Mouse (Mus musculus): ENCODE data around the gene Lck. TPM values are rescaled to one million over a fixed set of nuclear protein-coding genes. Genes with fewer than 3 reads are reported as not detected.

Lck gene
- total RNA-seq, 1 experiment from 2014 or later = 4.3 TPM

DNA sequence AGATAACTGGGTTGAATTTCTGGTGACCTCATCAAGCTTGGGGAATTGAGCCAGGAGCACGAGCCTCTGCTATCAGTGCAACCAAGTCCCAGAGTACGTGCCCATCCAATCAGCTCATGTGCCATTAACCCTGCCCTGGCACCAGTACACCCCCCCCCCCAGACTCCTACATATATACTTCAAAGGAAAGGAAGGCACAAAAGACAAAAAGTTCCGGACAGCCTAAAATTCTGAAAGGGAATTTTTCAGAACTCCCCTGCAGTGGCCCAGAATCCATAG is 65.3 kb downstream of the Lck start:
- DNase-seq = no peak

DNA sequence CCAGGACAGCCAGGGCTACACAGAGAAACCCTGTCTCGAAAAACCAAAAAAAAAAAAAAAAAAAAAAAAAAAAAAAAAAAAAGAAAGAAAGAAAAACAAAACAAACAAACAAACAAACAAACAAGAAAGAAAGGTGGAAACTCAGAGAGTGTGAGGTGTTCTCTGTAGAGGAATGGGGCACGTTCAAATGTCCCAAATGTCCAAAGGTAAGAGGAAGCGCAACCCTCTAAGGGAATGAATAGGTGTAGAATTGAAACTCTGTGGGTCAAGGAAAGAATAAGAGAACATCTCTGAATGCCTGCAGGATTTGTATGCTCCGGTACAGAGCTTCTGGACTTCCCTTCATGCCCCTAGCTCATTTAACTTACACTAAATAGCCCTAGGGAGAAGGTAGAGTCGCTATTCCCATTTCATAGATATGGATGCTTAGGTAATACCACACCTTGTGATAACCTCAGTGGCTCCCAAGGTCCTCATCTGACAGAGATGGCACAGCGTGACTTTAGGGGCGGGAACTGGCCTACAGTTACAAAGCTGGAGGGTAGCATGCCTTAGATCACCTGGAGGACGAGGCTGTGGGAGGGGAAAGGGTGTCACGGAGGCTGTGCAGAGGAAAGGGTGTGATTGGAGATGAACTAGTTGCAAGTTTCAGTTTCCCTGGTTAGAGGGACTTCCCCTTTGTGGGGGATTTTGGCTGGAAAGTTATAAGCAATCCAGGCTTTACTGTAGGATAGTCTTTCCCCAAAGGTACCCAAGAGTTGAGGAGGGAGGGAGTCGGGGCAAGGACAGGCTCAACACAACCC is 65.8 kb downstream of the Lck start:
- DNase-seq = no peak

DNA sequence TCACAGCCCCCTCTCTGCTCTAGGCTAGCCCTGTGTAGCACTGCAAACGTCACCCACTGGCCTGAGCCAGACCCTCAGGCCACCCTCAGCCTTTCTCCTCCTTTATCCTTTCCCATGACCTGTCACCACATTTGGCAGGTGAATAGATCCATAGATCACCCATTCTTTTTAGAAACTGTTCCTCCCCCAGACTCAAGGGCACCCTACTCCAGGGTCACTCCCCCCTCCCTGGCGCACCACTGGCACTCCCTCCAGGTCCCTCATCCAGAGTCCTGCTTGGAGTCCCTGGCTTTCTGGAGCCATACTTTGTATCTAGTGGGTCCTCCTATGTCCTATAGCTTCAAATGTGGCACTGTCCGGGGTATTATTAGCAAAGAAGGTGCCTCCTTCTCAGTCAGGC is 67.9 kb downstream of the Lck start:
- no peak for DNase-seq

DNA sequence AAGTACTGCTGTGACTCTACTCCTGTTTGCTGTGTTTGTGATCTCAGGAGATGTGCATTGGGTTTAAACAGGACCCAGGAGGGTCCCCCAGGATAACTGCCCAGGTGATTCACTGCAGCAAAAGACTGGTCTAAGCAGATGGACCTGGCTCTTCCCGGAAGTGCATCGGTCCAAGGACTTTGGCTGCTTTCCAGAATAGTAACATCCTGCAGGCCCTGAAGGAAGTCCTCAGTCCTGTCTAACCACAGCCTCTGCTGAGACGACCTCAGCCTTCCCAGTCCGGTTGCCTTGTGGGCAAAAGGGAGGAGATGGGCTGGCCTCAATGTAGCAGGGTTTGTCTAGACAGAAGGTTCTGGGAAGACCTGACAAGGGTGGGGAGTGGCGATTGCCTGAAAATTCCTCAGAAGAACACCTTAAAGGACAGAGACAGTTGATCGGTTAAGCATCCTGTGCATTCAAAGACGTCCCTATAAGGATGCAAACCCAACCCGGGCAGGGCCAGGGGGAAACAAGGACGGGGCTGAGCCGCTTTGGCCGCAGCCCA is 70.5 kb downstream of the Lck start:
- no peak for DNase-seq

DNA sequence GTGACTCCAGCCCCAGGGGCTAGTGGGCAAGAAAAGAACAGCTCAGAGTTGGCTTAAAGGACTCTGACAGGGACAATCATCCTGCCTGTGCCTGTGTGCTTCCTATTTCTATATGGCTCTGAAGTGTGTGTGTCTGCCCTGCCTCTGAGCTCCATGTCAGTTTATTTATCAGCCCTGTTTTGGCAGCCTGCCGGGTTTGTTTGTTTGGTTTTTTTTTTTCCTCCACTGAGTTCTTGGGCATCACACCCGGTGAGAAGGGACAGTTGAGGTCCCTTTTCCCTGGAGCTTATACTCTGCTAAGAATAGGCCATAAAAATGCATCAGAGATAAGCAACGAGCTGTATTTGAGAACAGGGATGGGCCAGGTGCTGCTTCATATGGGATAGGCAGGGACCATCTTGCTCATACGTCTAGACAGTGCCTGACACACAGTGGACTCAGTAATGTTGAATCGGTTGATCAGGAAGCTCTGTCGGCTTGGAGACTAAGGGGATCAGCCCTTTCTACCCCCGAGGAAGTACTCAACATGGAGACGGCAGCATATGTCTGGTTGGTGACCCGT is 71.0 kb downstream of the Lck start:
- no peak for DNase-seq

DNA sequence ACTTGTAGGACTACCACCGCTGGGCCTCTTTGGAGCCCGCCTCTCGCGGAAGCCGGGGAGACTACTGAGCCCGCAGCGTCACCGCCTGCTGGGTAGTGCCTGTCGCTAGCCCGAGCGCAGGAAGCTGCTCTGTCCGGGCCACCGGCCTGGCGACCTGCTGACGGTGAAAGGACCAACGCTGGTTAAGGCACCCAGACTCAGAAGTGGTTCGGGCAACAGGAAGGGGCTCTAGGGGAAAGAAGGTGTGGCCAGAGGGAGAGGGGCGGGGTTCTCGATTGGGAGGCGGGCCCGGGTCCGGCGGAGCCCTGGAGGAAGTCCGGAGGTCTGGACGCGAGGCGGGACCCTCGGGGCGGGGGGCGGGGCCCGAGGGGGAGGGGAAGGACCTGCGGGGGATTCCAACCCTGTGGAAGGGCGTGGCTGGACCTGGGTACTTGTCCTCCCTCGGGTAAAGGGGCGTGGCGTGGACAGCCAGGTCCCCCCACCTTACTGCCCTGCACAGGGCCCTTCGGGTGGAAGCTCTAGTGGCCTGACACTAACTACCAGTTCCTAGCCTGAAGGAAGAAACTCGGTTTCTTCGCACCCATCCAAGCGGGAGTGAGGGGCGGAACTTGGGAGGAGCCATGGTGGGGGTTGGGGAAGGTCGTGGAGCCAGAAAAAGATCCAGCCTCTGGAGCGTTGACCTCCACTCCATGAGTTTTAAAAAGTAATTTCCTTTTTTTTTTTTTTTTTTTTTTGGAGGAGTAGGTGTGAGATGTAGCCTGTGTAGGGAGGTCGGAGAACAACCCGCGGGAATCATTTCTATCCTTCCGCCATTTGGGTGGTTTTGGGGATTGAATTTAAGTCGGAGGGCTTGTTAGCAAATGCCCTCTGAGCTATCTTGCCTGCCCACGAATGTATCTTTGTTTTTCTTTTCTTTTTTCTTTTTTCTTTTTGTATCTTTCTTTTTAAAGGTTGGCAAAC is 72.6 kb downstream of the Lck start:
- DNase-seq = peak; percentile 92

DNA sequence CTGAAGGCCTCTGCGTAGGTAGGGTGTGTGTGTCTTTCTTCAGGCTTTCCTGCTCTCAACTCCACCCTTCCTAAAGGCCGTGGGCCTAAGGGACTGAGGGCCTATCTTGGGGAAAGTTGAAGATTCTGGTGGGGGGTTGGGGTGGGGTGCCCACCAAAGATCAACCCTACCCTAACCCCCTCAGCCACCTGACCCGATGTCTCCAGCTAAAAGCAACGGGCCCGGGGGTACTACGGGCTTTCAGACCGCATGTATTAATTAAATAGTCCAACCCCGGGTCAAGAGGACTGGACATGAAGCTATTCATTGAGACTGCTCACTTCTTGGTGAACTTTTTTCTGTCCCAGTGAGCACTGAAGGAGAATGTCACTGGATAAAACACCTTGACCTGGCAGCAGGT is 73.4 kb downstream of the Lck start:
- no peak for DNase-seq

DNA sequence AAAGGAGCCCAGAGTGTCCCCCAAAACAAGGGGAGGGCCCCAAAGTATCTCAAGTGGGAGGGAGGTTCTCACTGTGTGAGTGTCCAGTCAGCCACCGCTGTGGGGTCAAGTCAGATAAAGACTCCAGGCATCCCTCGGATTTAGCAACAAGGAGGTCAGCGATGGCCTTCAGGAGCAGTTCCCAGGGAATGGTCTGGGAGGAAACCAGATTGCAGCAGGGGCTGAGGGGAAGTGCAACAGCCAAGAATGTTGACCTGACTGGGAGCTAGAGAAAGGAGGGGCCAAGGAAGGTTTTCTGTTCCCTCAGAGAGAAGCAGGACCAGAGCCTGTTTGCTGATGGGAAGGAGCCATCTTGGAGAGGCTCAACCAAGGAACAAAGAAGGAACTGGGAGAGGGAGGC is 74.5 kb downstream of the Lck start:
- no peak for DNase-seq

Small RNA genes within 50 kb of the gene (microRNA-seq; reads per million reads assigned to microRNA genes)
- gene Mir8119 = 0 reads per million in 2 experiments

Other genes starting within 250 kb of the Lck start
- gene Rbbp4, start 238.3 kb downstream of the Lck start, total RNA-seq (2021) = 76.8 and 152 TPM in 2 replicates
- 42.7 and 59.1 TPM in 2 replicates for gene Zbtb8os, start 237.9 kb downstream of the Lck start, total RNA-seq (2021)
- gene Zbtb8a, start 195.5 kb downstream of the Lck start, total RNA-seq (2021) = 7.0 and 8.7 TPM in 2 replicates
- 0.18 and 0.48 TPM in 2 replicates for gene Zbtb8b, start 132.8 kb downstream of the Lck start, total RNA-seq (2021)
- 70.2 and 81.0 TPM in 2 replicates for gene Bsdc1, start 112.1 kb downstream of the Lck start, total RNA-seq (2021)
- not detected in 2 replicates for gene Tssk3, start 82.6 kb downstream of the Lck start, total RNA-seq (2021)
- gene Fam229a, start 82.5 kb downstream of the Lck start, total RNA-seq (2021) = not detected in 2 replicates
- 61.0 and 68.3 TPM in 2 replicates for gene Marcksl1, start 60.1 kb downstream of the Lck start, total RNA-seq (2021)
- 48.0 and 54.5 TPM in 2 replicates for gene Hdac1, start 30.9 kb downstream of the Lck start, total RNA-seq (2021)
- 33.5 and 35.2 TPM in 2 replicates for gene Fam167b, start 4.9 kb upstream of the Lck start, total RNA-seq (2021)
- 167 and 171 TPM in 2 replicates for gene Eif3i, start 27.0 kb upstream of the Lck start, total RNA-seq (2021)
- 96.3 and 111 TPM in 2 replicates for gene Tmem234, start 27.0 kb upstream of the Lck start, total RNA-seq (2021)
- 2.0 TPM in 1 of 2 replicates, not detected in the other for gene Dcdc2b, start 40.6 kb upstream of the Lck start, total RNA-seq (2021)
- 39.3 and 45.6 TPM in 2 replicates for gene Iqcc, start 45.5 kb upstream of the Lck start, total RNA-seq (2021)
- 41.2 and 52.2 TPM in 2 replicates for gene Ccdc28b, start 50.3 kb upstream of the Lck start, total RNA-seq (2021)
- 64.1 and 76.6 TPM in 2 replicates for gene Txlna, start 67.4 kb upstream of the Lck start, total RNA-seq (2021)
- 80.1 and 95.8 TPM in 2 replicates for gene Kpna6, start 99.1 kb upstream of the Lck start, total RNA-seq (2021)
- gene Tmem39b, start 123.2 kb upstream of the Lck start, total RNA-seq (2021) = 10.1 and 14.8 TPM in 2 replicates
- gene Khdrbs1, start 168.7 kb upstream of the Lck start, total RNA-seq (2021) = 81.6 and 89.4 TPM in 2 replicates
- 401 TPM in 2 replicates for gene Ptp4a2, start 237.6 kb upstream of the Lck start, total RNA-seq (2021)

All from adrenal gland, postnatal 25 days (tissue).